In the genomic region with DNA sequence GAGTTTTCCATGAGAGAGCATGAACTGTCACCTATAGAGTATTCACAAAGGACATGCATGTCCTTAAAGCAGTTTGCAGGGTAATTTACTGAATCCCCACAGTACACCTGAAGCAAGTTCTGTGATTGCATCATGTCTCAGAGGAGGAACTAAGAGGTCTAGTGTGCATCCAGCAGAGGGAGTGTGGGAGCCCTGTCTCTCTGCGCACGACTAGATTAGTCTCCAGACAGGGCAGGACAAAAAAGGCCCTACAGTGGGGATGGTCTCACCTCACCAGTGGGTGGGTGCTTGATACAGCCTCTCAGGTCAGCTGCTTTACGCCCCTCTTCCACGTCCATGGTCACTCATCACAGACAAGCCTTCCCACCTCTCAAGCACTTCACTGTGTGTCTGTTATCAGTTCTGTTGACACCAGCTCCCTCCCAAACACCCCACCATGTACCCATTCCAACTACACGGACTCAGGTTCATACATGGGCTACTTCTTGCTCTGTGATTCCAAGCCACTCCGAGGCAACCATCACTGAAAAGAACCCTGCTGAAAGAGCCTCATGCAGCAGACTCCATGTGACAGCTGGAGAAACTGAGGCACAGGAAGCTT, we compare ENCODE assay signal across 10 mouse cellular contexts. TPM values are rescaled to one million over a fixed set of nuclear protein-coding genes. Genes with fewer than 3 reads are reported as not detected.
A peak's percentile ranks its signal among the peaks of the same experiment; 100 is the strongest.
DNase-seq lines count a peak whose midpoint lies in the region; ATAC-seq and TF ChIP-seq lines count a peak whose summit lies in the region.
"Had no signal": no experiment of that assay in that cellular context is flagged by ENCODE, and none has a peak within 500 bp of the region (broad histone marks: within the 10 kb centered on the region; RNA-seq: fewer than 3 reads in every experiment).

No protein-coding gene starts in this region.

- intact Hi-C loops in heart, postnatal 10 days (cut with DNase I): no loop called here

- peaks cover under 1% of the 10 kb centered on the region; the same call in 1 of the 2 replicates for H3K4me1 ChIP-seq in forebrain, embryonic 14.5 days (ENCODE audit: control insufficient read depth, insufficient read depth, low read length)
- H3K4me1 ChIP-seq in forebrain, embryonic 13.5 days: peaks cover 10% of the 10 kb centered on the region; the same call in 1 of the 2 replicates
- no peaks in the 10 kb centered on the region for H3K4me1 ChIP-seq in liver, adult 2 months (ENCODE audit: control insufficient read depth, insufficient read depth, low read length)
- no peaks in the 10 kb centered on the region for H3K4me1 ChIP-seq in liver, embryonic 11.5 days (replicated peaks; ENCODE audit: control insufficient read depth, insufficient read depth, low read length)
- no peaks in the 10 kb centered on the region for H3K4me1 ChIP-seq in MEL (ENCODE audit: control insufficient read depth in 1 of 2, insufficient read depth in 2 of 2, low read length in 2 of 2)

- no peaks in the 10 kb centered on the region for H3K36me3 ChIP-seq in forebrain, embryonic 14.5 days (ENCODE audit: control insufficient read depth, insufficient read depth, low read length)
- no peaks in the 10 kb centered on the region for H3K36me3 ChIP-seq in forebrain, embryonic 13.5 days (ENCODE audit: poor library complexity, severe bottlenecking)
- H3K36me3 ChIP-seq in liver, adult 2 months (ENCODE audit: control insufficient read depth, insufficient read depth, low read length): no peaks in the 10 kb centered on the region
- no peaks in the 10 kb centered on the region for H3K36me3 ChIP-seq in liver, embryonic 11.5 days (ENCODE audit: control insufficient read depth, insufficient read depth, low read length)
- H3K36me3 ChIP-seq in MEL (ENCODE audit: control insufficient read depth in 1 of 2, insufficient read depth in 2 of 2, low read length in 2 of 2): no peaks in the 10 kb centered on the region

- 63% methylated on average over 6 of the region's 6 CpGs for WGBS in forebrain, embryonic 14.5 days
- WGBS in forebrain, embryonic 13.5 days: 71% methylated on average over 6 of the region's 6 CpGs
- WGBS in liver, adult 2 months: 69% methylated on average over 6 of the region's 6 CpGs
- WGBS in liver, embryonic 11.5 days: 58% methylated on average over 6 of the region's 6 CpGs

- no peak overlapping the region for H3K27ac ChIP-seq in forebrain, embryonic 14.5 days (ENCODE audit: low read depth, low read length)
- no peak overlapping the region for H3K27ac ChIP-seq in forebrain, embryonic 13.5 days
- H3K27ac ChIP-seq in liver, adult 2 months (replicated peaks; ENCODE audit: insufficient read depth, low read depth, low read length): no peak overlapping the region
- H3K27ac ChIP-seq in liver, embryonic 11.5 days (ENCODE audit: low read depth, low read length): no peak overlapping the region
- no peak overlapping the region for H3K27ac ChIP-seq in MEL (ENCODE audit: control insufficient read depth, low read depth, low read length)

- no peaks in the 10 kb centered on the region for H3K79me2 ChIP-seq in liver, adult 2 months (ENCODE audit: control insufficient read depth, insufficient read depth, low read length)
- no peaks in the 10 kb centered on the region for H3K79me2 ChIP-seq in MEL (ENCODE audit: control insufficient read depth, insufficient read depth, low read length, poor library complexity)

- H3K9me3 ChIP-seq in forebrain, embryonic 14.5 days (replicated peaks; ENCODE audit: control insufficient read depth, low read length): no peaks in the 10 kb centered on the region
- H3K9me3 ChIP-seq in forebrain, embryonic 13.5 days (replicated peaks): no peaks in the 10 kb centered on the region; the same call in 1 of the 2 replicates
- no peaks in the 10 kb centered on the region for H3K9me3 ChIP-seq in liver, embryonic 11.5 days (ENCODE audit: control insufficient read depth, low read length)
- H3K9me3 ChIP-seq in MEL (replicated peaks; ENCODE audit: insufficient read depth, low read length): no peaks in the 10 kb centered on the region

- TF ChIP-seq RAD21 in MEL (IDR thresholded peaks at IDR 0.05; ENCODE audit: low read depth, low read length): no peak

- ATAC-seq in forebrain, embryonic 14.5 days: no peak
- ATAC-seq in forebrain, embryonic 13.5 days: no peak
- ATAC-seq in liver, embryonic 11.5 days (replicated peaks; ENCODE audit: low FRiP score): no peak
- ATAC-seq: Patski had no signal

- no peak overlapping the region for H3K4me2 ChIP-seq in forebrain, embryonic 14.5 days (ENCODE audit: low read length)
- H3K4me2 ChIP-seq in forebrain, embryonic 13.5 days: no peak overlapping the region
- no peak overlapping the region for H3K4me2 ChIP-seq in liver, embryonic 11.5 days

- H3K4me3 ChIP-seq in forebrain, embryonic 14.5 days (ENCODE audit: low read depth, low read length): no peak overlapping the region
- H3K4me3 ChIP-seq in forebrain, embryonic 13.5 days: no peak overlapping the region
- H3K4me3 ChIP-seq in liver, adult 2 months (ENCODE audit: insufficient read depth, low read depth, low read length): no peak overlapping the region
- H3K4me3 ChIP-seq in liver, embryonic 11.5 days (ENCODE audit: low read depth, low read length): no peak overlapping the region
- no peak overlapping the region for H3K4me3 ChIP-seq in MEL (ENCODE audit: control insufficient read depth in 1 of 2, insufficient read depth in 1 of 2, low read depth in 2 of 2, low read length in 2 of 2)

- no peak for TF ChIP-seq EP300 in MEL (IDR thresholded peaks at IDR 0.05; ENCODE audit: low read depth in 1 of 2, low read length in 2 of 2)

- peak; percentile 31 for DNase-seq in forebrain, embryonic 14.5 days (ENCODE audit: low spot score)
- DNase-seq in liver, adult 2 months (ENCODE audit: extremely low read depth, low read depth, low spot score): no peak
- DNase-seq in liver, embryonic 11.5 days (ENCODE audit: low spot score): no peak
- DNase-seq in MEL (ENCODE audit: low read depth, low spot score): peak; percentile 47
- peak; percentile 67 to 74 for DNase-seq in heart, postnatal 10 days
- no peak for DNase-seq in ovary, postnatal 14 days (ENCODE audit: low spot score)
- DNase-seq in c-Kit-positive CD71-positive TER-119-positive erythroid progenitor cells, embryonic 14.5 days (ENCODE audit: low spot score): no peak
- DNase-seq: kidney, adult 2 months had no signal

- no peak for TF ChIP-seq POLR2A in liver, adult 2 months (IDR thresholded peaks at IDR 0.05; ENCODE audit: extremely low read depth, insufficient read depth, low read length)
- TF ChIP-seq POLR2A in MEL (IDR thresholded peaks at IDR 0.05; ENCODE audit: control insufficient read depth in 1 of 2, insufficient read depth in 1 of 2, low read depth in 1 of 2, low read length in 2 of 2, poor library complexity in 1 of 2): no peak

- H3K9ac ChIP-seq in forebrain, embryonic 14.5 days (ENCODE audit: low read length): no peak overlapping the region
- H3K9ac ChIP-seq in forebrain, embryonic 13.5 days: no peak overlapping the region
- H3K9ac ChIP-seq in liver, adult 2 months (ENCODE audit: low read depth, low read length): no peak overlapping the region
- no peak overlapping the region for H3K9ac ChIP-seq in liver, embryonic 11.5 days (ENCODE audit: low read depth, low read length)
- no peak overlapping the region for H3K9ac ChIP-seq in MEL (ENCODE audit: control insufficient read depth, low read depth, low read length, poor library complexity, severe bottlenecking)

- no peaks in the 10 kb centered on the region for H3K27me3 ChIP-seq in forebrain, embryonic 14.5 days (replicated peaks; ENCODE audit: control insufficient read depth, insufficient read depth, low read length)
- peaks cover 2% of the 10 kb centered on the region; the same call in 1 of the 2 replicates for H3K27me3 ChIP-seq in forebrain, embryonic 13.5 days
- H3K27me3 ChIP-seq in liver, adult 2 months (ENCODE audit: control insufficient read depth, insufficient read depth, low read length): no peaks in the 10 kb centered on the region
- H3K27me3 ChIP-seq in liver, embryonic 11.5 days (replicated peaks; ENCODE audit: control insufficient read depth, insufficient read depth, low read length): no peaks in the 10 kb centered on the region
- H3K27me3 ChIP-seq in MEL (ENCODE audit: control insufficient read depth in 1 of 2, insufficient read depth in 2 of 2, low read length in 2 of 2): no peaks in the 10 kb centered on the region; a peak in 1 of 4 replicates
- H3K27me3 ChIP-seq: Patski had no signal

- TF ChIP-seq CTCF in liver, adult 2 months (IDR thresholded peaks at IDR 0.05; ENCODE audit: low read depth, low read length): peak; percentile 13; the same call in 1 of the 2 replicates
- peak; percentile 24 to 48 (median 35); a peak in 5 of 6 replicates for TF ChIP-seq CTCF in MEL (IDR thresholded peaks at IDR 0.05 in 2 of 3, conservative IDR thresholded peaks at IDR 0.05 in 1 of 3; ENCODE audit: control insufficient read depth in 1 of 3, insufficient read depth in 1 of 3, low read depth in 2 of 3, low read length in 3 of 3, poor library complexity in 1 of 3, severe bottlenecking in 1 of 3)

TF ChIP-seq in MEL, 35 proteins besides CTCF, POLR2A, EP300 and RAD21:
- TF ChIP-seq SMC3 (IDR thresholded peaks at IDR 0.05; ENCODE audit: low read depth, low read length): peak; percentile 55
- no peak for TF ChIP-seq MXI1 (IDR thresholded peaks at IDR 0.05; ENCODE audit: low read depth, low read length)

RNA-seq across cellular contexts. Expression of gene Apol6, which starts 25.7 kb away (rescaled TPM):
- polyA plus RNA-seq in forebrain, embryonic 14.5 days (2014; fragmentation: Nextera tagmentation; extraction: Ambion mirVana): not detected in 2 replicates
- polyA plus RNA-seq in forebrain, embryonic 13.5 days (2015; fragmentation: Nextera tagmentation; extraction: Ambion mirVana): not detected in 2 replicates
- 0.07 and 0.37 TPM in 2 replicates for total RNA-seq in liver, adult 2 months (2014; rRNA removed)
- 0.04 TPM in 1 of 2 replicates, not detected in the other for polyA plus RNA-seq in liver, adult 2 months (2012; rRNA removed)
- not detected in 2 replicates for polyA plus RNA-seq in liver, embryonic 11.5 days (2014; fragmentation: Nextera tagmentation; extraction: Ambion mirVana)
- not detected in 2 replicates for total RNA-seq in MEL (2012; rRNA removed)
- polyA plus RNA-seq in MEL (2012; ENCODE audit: insufficient read depth in 1 of 2, insufficient read length in 2 of 2, low read depth in 1 of 2, low replicate concordance in 2 of 2, missing spikeins in 1 of 2): not detected
- total RNA-seq in heart, postnatal 10 days (2021): 1 to 10 TPM; 1.6 to 1.7 TPM

RNA-seq across cellular contexts. Expression of gene Mb, which starts 31.6 kb away (rescaled TPM):
- 0.40 TPM in 1 of 2 replicates, not detected in the other for polyA plus RNA-seq in forebrain, embryonic 14.5 days (2014; fragmentation: Nextera tagmentation; extraction: Ambion mirVana)
- polyA plus RNA-seq in forebrain, embryonic 13.5 days (2015; fragmentation: Nextera tagmentation; extraction: Ambion mirVana): 0.33 TPM in 1 of 2 replicates, not detected in the other
- 0.54 and 7.1 TPM in 2 replicates for total RNA-seq in liver, adult 2 months (2014; rRNA removed)
- polyA plus RNA-seq in liver, adult 2 months (2012; rRNA removed): 0.39 TPM in 1 of 2 replicates, not detected in the other
- polyA plus RNA-seq in liver, embryonic 11.5 days (2014; fragmentation: Nextera tagmentation; extraction: Ambion mirVana): 0.29 and 0.56 TPM in 2 replicates
- not detected in 2 replicates for total RNA-seq in MEL (2012; rRNA removed)
- not detected for polyA plus RNA-seq in MEL (2012; ENCODE audit: insufficient read depth in 1 of 2, insufficient read length in 2 of 2, low read depth in 1 of 2, low replicate concordance in 2 of 2, missing spikeins in 1 of 2)
- over 10,000 TPM in 1 of 2 experiments, 1,000 to 10,000 TPM in 1; 9,939 to 10,365 TPM for total RNA-seq in heart, postnatal 10 days (2021)
- polyA plus RNA-seq: Patski had no signal

Comparison
In these comparisons a context has a peak if more than half of its experiments do, and no peak if none do; other contexts are left out.
1. DNase-seq: peak in forebrain, embryonic 14.5 days (single experiment), MEL (single experiment) and heart, postnatal 10 days (2 of 2); none in liver, adult 2 months (single experiment), liver, embryonic 11.5 days (single experiment), ovary, postnatal 14 days (single experiment) and c-Kit-positive CD71-positive TER-119-positive erythroid progenitor cells, embryonic 14.5 days (single experiment).